Mouse (Mus musculus) embryonic fibroblast, embryonic 13.5 days (primary cell): ENCODE measurements at regions not wholly inside any gene's neighbourhood (a gene's known extent, or its start where the extent isn't known, plus 50 kb on each side); places are given as distances from the start of the nearest gene placed in this dataset.

Experiments
- H3K27ac ChIP-seq: 2 replicates; pipeline ENCODE4 v1.5.1; 2012; ENCODE audit warnings: low read length, control low read depth, inconsistent platforms; ENCODE audit not compliant: insufficient read depth
- H3K4me1 ChIP-seq: 2 replicates; pipeline ENCODE4 v1.6.1; 2011; ENCODE audit warnings: low read length; ENCODE audit not compliant: control insufficient read depth, insufficient read depth
- H3K4me3 ChIP-seq: 2 replicates; pipeline ENCODE4 v1.5.1; 2011; ENCODE audit warnings: mild to moderate bottlenecking, control low read depth, low read length; ENCODE audit not compliant: insufficient read depth
- CTCF ChIP-seq: IDR thresholded peaks from 2 replicates; pipeline ENCODE4 v1.5.1; 2011; ENCODE audit warnings: mild to moderate bottlenecking, control low read depth, low read length, moderate library complexity, borderline replicate concordance; ENCODE audit not compliant: insufficient read depth
- POLR2A ChIP-seq: IDR thresholded peaks from 2 replicates; pipeline ENCODE4 v1.6.1; 2011; ENCODE audit warnings: low read depth, mild to moderate bottlenecking, control low read depth, low read length, moderate library complexity

DNA sequence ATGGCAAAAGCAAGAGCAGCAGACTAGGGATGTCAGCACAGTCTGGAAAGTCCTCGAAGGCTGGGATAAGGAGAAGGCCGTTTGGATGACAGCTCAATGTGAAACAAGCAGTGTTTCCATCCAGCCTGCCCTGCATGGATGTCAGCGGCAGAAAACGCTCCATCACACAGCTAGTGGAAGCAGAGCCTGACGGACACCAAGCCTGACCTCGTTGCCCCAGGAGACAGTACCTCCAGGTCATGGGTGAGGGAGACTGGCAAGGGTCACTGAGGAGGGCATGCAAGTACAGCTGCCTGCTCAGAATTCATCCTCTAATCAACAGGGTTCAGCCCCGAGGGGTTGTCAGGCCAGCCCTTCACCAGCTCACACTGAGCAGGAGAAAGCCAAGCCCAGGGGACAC lies 442.9 kb upstream of the Gm10295 start:
- no peaks in the 10 kb centered on the region for H3K4me1 ChIP-seq
- TF ChIP-seq POLR2A: no peak
- no peak for TF ChIP-seq CTCF
- H3K4me3 ChIP-seq: no peak overlapping the region
- no peak overlapping the region for H3K27ac ChIP-seq

DNA sequence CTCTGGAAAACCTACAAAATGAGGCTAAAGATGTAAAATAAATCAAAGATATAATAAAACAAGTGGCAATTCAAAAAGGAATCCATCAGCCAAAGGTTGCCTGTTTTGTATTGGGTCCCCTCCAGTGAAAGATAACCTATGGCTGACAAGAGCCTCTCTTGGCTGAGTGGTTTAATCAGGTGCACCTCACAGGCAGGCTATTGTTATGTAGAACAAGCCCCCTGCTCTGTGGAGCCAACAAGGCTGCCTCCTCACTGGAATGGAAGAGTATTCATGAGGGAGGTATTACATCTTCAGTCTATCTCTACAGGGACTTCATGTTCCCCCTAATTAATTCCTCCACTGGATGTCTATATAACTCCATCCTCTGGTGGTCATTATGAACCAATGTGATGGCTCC lies 437.1 kb upstream of the Gm10295 start:
- H3K4me1 ChIP-seq: no peaks in the 10 kb centered on the region
- no peak overlapping the region for H3K4me3 ChIP-seq
- H3K27ac ChIP-seq: no peak overlapping the region
- TF ChIP-seq CTCF: no peak
- no peak for TF ChIP-seq POLR2A

DNA sequence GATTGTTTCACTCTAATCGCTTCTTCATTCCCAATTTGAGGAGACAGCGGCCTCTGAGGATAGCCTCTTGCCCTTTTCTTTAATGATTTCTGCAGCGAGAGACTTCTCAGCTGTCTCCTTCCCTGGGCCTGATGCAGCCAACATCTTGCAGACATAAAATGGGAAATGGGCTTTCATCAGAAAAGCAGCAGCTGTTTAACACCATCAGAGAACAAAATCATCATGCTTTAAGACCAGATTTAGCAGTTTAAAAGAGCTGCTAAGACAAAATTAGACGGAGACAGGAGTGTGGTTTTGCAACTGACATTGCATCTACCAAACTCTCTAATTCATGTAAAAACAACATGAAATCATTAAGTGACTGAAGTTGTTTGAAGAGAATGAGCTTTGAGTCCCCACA lies 431.2 kb upstream of the Gm10295 start:
- Histone ChIP-seq H3K27ac (no peak overlapping the region), H3K4me1 (no peaks in the 10 kb centered on the region), H3K4me3 (no peak overlapping the region)
- TF ChIP-seq CTCF: no peak
- TF ChIP-seq POLR2A: no peak

DNA sequence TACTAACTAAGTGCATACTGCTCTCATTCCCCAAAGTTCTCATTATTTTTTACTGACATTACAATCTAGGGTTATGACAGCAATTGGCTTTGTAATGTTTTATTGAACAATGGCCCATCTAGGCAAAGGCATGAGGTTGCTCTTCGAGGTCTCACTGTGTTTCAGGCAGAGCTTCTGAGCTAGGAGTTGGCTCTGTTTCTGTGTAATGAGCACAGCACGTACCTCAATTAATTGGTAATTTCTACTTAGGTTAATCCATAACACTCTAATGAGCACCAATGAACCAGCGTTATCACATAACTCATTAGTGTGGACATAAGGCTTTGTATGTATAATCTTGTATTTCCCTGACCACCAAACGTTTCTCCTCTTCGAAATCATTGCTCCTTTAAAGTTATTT lies 398.6 kb upstream of the Gm10295 start:
- H3K4me1 ChIP-seq: no peaks in the 10 kb centered on the region
- TF ChIP-seq POLR2A (no peak), CTCF (no peak)
- H3K4me3 ChIP-seq: no peak overlapping the region
- H3K27ac ChIP-seq: no peak overlapping the region

DNA sequence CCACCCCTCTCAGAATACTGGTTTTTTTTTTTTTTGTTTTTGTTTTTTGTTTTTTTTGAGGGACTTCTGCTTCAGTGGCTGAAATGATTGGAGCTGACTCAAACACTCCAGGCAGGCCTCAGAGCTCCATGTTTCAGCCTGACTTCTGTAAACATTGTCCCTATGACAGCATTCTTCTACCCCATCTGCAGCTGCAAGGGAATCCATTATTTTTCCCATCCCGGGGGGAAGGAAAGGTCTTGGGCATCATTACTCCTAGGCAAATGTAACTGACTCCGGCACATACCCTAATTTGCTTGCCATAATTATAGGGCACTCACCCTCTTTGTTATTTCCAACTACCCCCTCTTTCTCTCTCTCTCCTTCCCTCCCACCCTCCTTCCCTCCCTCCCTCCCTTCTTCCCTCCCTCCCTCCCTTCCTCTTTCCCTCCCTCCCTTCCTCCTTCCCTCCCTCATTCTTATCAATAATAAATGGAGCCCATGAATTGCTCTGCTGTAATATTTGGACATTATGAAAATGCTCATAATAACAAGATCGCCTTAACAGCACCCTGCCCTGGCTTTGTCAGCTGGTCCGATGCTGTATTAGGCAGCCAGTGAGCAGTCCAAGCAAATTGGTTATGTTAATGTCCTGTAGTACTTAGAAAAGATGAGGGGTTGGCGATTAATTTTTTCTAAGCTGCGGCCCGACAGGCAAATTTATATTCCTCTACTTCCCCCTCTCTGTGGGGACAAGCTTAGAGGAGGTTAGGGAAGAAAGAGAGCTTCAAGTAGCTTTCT lies 395.0 kb upstream of the Gm10295 start:
- Histone ChIP-seq H3K4me1 (no peaks in the 10 kb centered on the region), H3K4me3 (no peak overlapping the region), H3K27ac (no peak overlapping the region)
- TF ChIP-seq CTCF (no peak), POLR2A (no peak)

DNA sequence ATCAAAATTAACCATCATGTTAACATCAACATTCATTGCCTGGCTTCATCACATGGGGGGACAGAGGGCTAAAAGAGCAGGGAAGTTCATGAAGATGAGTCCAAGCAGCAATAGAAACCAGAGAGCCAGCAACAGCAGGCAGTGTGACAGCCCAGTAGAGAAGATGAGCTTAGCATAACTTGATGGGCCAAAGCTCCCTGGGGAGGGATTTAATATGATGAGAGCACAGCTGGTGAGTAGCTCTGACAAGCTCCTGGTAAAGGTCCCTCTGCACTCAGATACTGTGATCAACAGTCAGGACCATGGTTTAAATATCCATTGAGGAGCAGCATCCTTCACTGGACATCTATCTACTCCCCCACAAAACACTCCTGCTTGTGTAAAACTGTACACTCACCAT lies 377.2 kb upstream of the Gm10295 start:
- Histone ChIP-seq H3K4me3 (no peak overlapping the region), H3K4me1 (no peaks in the 10 kb centered on the region), H3K27ac (no peak overlapping the region)
- TF ChIP-seq CTCF (no peak), POLR2A (no peak)

DNA sequence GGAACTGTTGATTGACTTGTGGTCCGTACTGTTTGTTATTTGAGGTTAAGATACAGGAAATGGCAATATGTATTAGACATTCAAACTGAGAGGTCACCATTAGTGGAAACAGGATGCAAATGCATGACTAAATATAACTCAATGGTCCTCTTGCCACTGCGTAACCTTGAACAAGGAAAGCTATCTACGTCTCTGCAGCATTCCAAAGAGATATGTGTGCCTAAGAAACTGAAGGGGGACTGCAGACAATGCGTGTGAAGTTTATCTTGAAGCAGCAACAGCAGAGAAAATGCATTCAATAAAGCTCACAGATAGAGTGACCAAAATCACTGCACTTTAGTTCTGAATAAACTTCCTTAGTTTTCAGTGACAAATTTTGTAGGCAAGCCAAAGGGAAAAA lies 356.9 kb upstream of the Gm10295 start:
- H3K27ac ChIP-seq: no peak overlapping the region
- H3K4me3 ChIP-seq: no peak overlapping the region
- H3K4me1 ChIP-seq: no peaks in the 10 kb centered on the region
- no peak for TF ChIP-seq CTCF
- no peak for TF ChIP-seq POLR2A

DNA sequence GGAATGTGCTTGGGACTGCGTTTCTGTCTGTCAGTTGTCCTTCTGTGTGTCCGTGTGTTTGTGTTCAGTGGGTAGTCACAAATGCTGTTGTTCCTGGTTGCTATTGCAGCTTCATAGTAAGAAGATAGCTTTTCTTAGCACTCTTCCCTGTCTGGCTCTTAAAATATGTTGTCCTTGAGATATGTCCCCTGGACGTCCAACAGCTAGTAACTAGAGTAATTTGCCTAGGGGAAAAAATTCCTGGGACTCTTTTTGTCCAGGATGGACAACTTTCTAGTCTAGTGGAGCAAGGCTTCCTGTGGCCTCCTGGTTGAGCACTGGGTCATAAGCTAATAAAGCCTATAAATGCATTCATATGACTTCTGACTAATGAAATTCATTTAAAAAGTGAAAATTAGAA lies 354.9 kb upstream of the Gm10295 start:
- TF ChIP-seq POLR2A (no peak), CTCF (no peak)
- Histone ChIP-seq H3K4me3 (no peak overlapping the region), H3K27ac (no peak overlapping the region), H3K4me1 (no peaks in the 10 kb centered on the region)

DNA sequence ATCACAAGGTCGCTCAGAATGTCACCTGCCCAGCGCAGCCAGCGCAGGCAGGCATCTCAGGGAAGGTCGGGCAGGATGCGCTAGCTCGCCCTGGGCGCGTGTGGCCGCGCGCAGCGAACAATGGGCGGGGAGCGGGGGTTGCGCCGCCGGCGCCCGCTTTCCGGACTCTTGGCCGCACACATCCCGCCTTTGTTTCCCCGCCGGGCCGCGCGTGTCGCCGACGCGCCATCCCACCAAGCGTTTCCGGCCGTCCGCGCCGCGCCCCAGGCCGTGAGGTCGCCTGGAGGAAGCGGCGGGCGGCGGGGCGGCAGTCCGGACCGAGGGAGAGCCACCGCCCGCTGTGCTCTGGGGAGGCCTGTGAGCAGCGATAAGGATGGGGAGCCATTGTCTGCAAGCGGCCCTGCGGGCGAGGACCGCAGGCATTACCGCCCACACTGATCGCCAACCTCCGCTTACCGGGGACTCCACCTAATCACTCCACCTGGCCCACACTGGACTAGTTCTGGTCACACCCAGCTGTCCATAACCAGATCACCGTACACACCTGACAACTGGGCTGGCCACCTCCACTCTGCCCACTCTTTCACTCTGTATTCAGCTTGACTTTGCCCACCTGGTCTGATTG lies 354.3 kb upstream of the Gm10295 start:
- no peak for TF ChIP-seq CTCF
- TF ChIP-seq POLR2A: no peak
- Histone ChIP-seq H3K4me1 (no peaks in the 10 kb centered on the region), H3K4me3 (peak overlapping the region; percentile 43), H3K27ac (no peak overlapping the region)

DNA sequence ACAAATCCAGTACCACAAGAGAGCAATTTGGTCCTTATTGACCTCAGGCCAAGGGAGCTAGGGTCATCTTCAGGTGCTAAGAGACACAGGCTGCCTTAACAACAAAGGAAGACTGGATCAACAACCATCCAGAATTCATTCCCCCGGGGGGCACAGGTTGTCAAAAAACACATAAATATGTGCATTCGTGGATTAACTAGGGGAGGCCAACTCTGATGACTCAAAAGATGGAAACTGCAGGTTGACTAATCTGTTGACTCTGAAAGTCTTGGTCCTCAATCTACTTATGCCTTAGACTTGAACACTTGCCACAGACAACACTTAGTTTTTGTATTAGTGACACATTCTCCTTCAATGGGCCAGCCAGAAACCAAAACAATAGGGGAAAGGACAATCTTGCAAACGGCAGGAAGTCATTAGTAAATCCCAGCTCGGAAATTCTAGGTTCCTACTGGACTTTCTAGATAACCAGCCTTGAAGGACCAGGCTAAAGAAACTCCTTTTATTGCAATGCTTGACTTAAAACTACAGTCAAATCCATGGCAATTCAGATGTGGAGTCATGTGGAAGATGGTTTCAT lies 353.5 kb upstream of the Gm10295 start:
- Histone ChIP-seq H3K4me1 (no peaks in the 10 kb centered on the region), H3K27ac (no peak overlapping the region), H3K4me3 (peak overlapping the region; percentile 43; the same call in 1 of the 2 replicates)
- TF ChIP-seq POLR2A (no peak), CTCF (no peak)
